Mouse (Mus musculus) CH12.LX (cell line): ENCODE measurements around the gene Cdh4. TPM values are rescaled to one million over a fixed set of nuclear protein-coding genes. Genes with fewer than 3 reads are reported as not detected.

Source experiments
- DNase-seq: peaks from one replicate; pipeline ENCODE4 v3.0.0-alpha.2; 2013; ENCODE audit errors: extremely low read depth
- H3K27ac ChIP-seq: 2 replicates; pipeline ENCODE4 v1.5.1; 2012; ENCODE audit warnings: low read depth, mild to moderate bottlenecking, control low read depth, moderate library complexity; ENCODE audit not compliant: insufficient read depth
- H3K27me3 ChIP-seq: replicated peaks from 2 replicates; pipeline ENCODE3; 2012; ENCODE audit warnings: inconsistent platforms
- H3K36me3 ChIP-seq, 2 experiments: replicated peaks in 1 of 2; 2 replicates each; pipeline versions ENCODE3 to v1.6.1; 2012; ENCODE audit warnings: inconsistent platforms in 1 of 2, low read length in 1 of 2, mild to moderate bottlenecking in 1 of 2, mixed read lengths in 1 of 2, moderate library complexity in 1 of 2; ENCODE audit not compliant: control insufficient read depth in 1 of 2, insufficient read depth in 1 of 2
- H3K4me1 ChIP-seq, 2 experiments: 2 replicates each; pipeline ENCODE4 v1.6.1; 2012; ENCODE audit warnings: inconsistent platforms in 1 of 2, moderate library complexity in 1 of 2; ENCODE audit not compliant: insufficient read depth in 2 of 2, control insufficient read depth in 1 of 2
- H3K4me2 ChIP-seq: 2 replicates; pipeline ENCODE4 v1.6.1; 2012; ENCODE audit warnings: low read depth, mild to moderate bottlenecking, control low read depth; ENCODE audit not compliant: poor library complexity, insufficient read depth, severe bottlenecking
- H3K4me3 ChIP-seq, 3 experiments: fragments of 150-350 bp in 1 of 3; sonication (generic) in 1 of 3; replicated peaks in 1 of 3; 2 replicates each; pipeline versions ENCODE3 to v1.5.1; 2011 to 2012; ENCODE audit warnings: low read depth in 2 of 3, low read length in 2 of 3, mild to moderate bottlenecking in 2 of 3, moderate library complexity in 2 of 3, control low read depth in 1 of 3, improper control_type of control experiment in 1 of 3, inconsistent platforms in 1 of 3, mixed read lengths in 1 of 3; ENCODE audit not compliant: poor library complexity in 1 of 3
- H3K79me2 ChIP-seq: replicated peaks from 2 replicates; pipeline ENCODE4 v1.6.1; 2012; ENCODE audit warnings: mild to moderate bottlenecking, moderate library complexity; ENCODE audit not compliant: control insufficient read depth, poor library complexity, insufficient read depth, severe bottlenecking; ENCODE audit errors: extremely low read depth
- H3K9ac ChIP-seq: 2 replicates; pipeline ENCODE4 v1.6.1; 2012; ENCODE audit warnings: low read depth, mild to moderate bottlenecking, control low read depth, moderate library complexity; ENCODE audit not compliant: insufficient read depth
- H3K9me3 ChIP-seq: replicated peaks from 2 replicates; pipeline ENCODE3; 2012; ENCODE audit warnings: low read length, inconsistent platforms, mixed read lengths
- BHLHE40 ChIP-seq: IDR thresholded peaks from 2 replicates; pipeline ENCODE4 v1.6.1; 2011; ENCODE audit warnings: mild to moderate bottlenecking, low read depth, low read length, improper control_type of control experiment
- CHD2 ChIP-seq: IDR thresholded peaks from 2 replicates; pipeline ENCODE4 v1.6.1; 2011; ENCODE audit warnings: low read length, improper control_type of control experiment
- CTCF ChIP-seq, 2 experiments: IDR thresholded peaks in 1 of 2; conservative IDR thresholded peaks in 1 of 2; 2 replicates each; pipeline ENCODE4 v1.5.1; 2011 to 2012; ENCODE audit warnings: low read depth in 2 of 2, low read length in 2 of 2, improper control_type of control experiment in 1 of 2, inconsistent platforms in 1 of 2, mild to moderate bottlenecking in 1 of 2, moderate library complexity in 1 of 2
- E2F4 ChIP-seq: IDR thresholded peaks from 2 replicates; pipeline ENCODE4 v1.6.1; 2011; ENCODE audit warnings: low read depth, low read length, improper control_type of control experiment; ENCODE audit not compliant: insufficient replicate concordance
- ELF1 ChIP-seq: IDR thresholded peaks from 2 replicates; pipeline ENCODE4 v1.6.1; 2014; ENCODE audit warnings: low read depth, mild to moderate bottlenecking, inconsistent platforms, low read length, improper control_type of control experiment
- EP300 ChIP-seq: IDR thresholded peaks from 2 replicates; pipeline ENCODE4 v1.6.1; 2011; ENCODE audit warnings: low read length, improper control_type of control experiment
- GABPA ChIP-seq: IDR thresholded peaks from 2 replicates; pipeline ENCODE4 v1.6.1; 2012; ENCODE audit warnings: low read depth, low read length, improper control_type of control experiment, inconsistent platforms; ENCODE audit not compliant: insufficient replicate concordance
- JUN ChIP-seq: IDR thresholded peaks from 2 replicates; pipeline ENCODE4 v1.6.1; 2011; ENCODE audit warnings: low read depth, mild to moderate bottlenecking, low read length, improper control_type of control experiment, moderate library complexity; ENCODE audit not compliant: insufficient read depth
- MAFK ChIP-seq: IDR thresholded peaks from 2 replicates; pipeline ENCODE4 v1.6.1; 2011; ENCODE audit warnings: low read length, improper control_type of control experiment; ENCODE audit not compliant: insufficient replicate concordance
- MAX ChIP-seq: IDR thresholded peaks from 2 replicates; pipeline ENCODE4 v1.6.1; 2011; ENCODE audit warnings: low read length, improper control_type of control experiment
- MYC ChIP-seq: IDR thresholded peaks from 2 replicates; pipeline ENCODE4 v1.6.1; 2011; ENCODE audit warnings: low read depth, mild to moderate bottlenecking, improper control_type of control experiment, low read length
- NRF1 ChIP-seq: IDR thresholded peaks from 2 replicates; pipeline ENCODE4 v1.6.1; 2014; ENCODE audit warnings: low read depth, mild to moderate bottlenecking, inconsistent platforms, low read length, improper control_type of control experiment, moderate library complexity
- PAX5 ChIP-seq: IDR thresholded peaks from 2 replicates; pipeline ENCODE4 v1.6.1; 2012; ENCODE audit warnings: low read length, inconsistent platforms, mixed read lengths
- RAD21 ChIP-seq: IDR thresholded peaks from 2 replicates; pipeline ENCODE4 v1.6.1; 2011; ENCODE audit warnings: low read depth, mild to moderate bottlenecking, low read length, improper control_type of control experiment, moderate library complexity
- SMC3 ChIP-seq: IDR thresholded peaks from 2 replicates; pipeline ENCODE4 v1.6.1; 2011; ENCODE audit warnings: low read depth, low read length, improper control_type of control experiment
- UBTF ChIP-seq: IDR thresholded peaks from 2 replicates; pipeline ENCODE4 v1.6.1; 2012; ENCODE audit warnings: low read depth, mild to moderate bottlenecking, inconsistent platforms, low read length, improper control_type of control experiment, moderate library complexity
- USF1 ChIP-seq: IDR thresholded peaks from 2 replicates; pipeline ENCODE4 v1.6.1; 2014; ENCODE audit warnings: low read depth, mild to moderate bottlenecking, inconsistent platforms, low read length, improper control_type of control experiment
- ZNF384 ChIP-seq: IDR thresholded peaks from 2 replicates; pipeline ENCODE4 v1.6.1; 2012; ENCODE audit warnings: low read depth, low read length, improper control_type of control experiment, inconsistent platforms
- dilution Hi-C: fragments of 300-500 bp; cut with MboI; formaldehyde crosslinking; loops from 2 replicates; pipeline ENCODE4 v1.14.3; 2020; ENCODE audit warnings: low sequenced_read_pairs; ENCODE audit not compliant: extremely low pct_unique_long_range_greater_than_20kb, extremely low pct_ligation_motif_present
- in situ Hi-C: fragments of 300-500 bp; cut with MboI; formaldehyde crosslinking; loops from 3 replicates; pipeline ENCODE4 v1.14.3; 2019; ENCODE audit warnings: low sequenced_read_pairs, low pct_ligation_motif_present, low pct_unique_long_range_greater_than_20kb, mixed read lengths
- polyA plus RNA-seq: library from polyadenylated mRNA; unstranded; fragments of >175 nt; gene quantifications from 2 replicates; pipeline ENCODE4 v1.2.1, GENCODE M21; 2012; ENCODE audit warnings: low read depth; ENCODE audit not compliant: insufficient read length
- total RNA-seq, 2 experiments: library from RNA; depleted of rRNA; stranded (reverse); fragments of 300-350 nt in 1 of 2; fragments of >200 nt in 1 of 2; gene quantifications; 2 replicates each; pipeline ENCODE4 v1.2.3; 2012 to 2014

Gene Cdh4
- total and polyA plus RNA-seq, 3 experiments: not detected

GRCm38 (mm10) chr2:179828968-179829367, 386.7 kb downstream of the Cdh4 start:
- no peak for DNase-seq
- Histone ChIP-seq H3K36me3 (no peaks in the 10 kb centered on the region), H3K9me3 (no peaks in the 10 kb centered on the region), H3K27me3 (peaks cover 90% of the 10 kb centered on the region), H3K4me1 (0 out of 4 replicates have a peak, but pooled peaks cover 0 to 2% of the 10 kb centered on the region in 2 experiments), H3K27ac (no peak overlapping the region), H3K4me2 (no peak overlapping the region), H3K9ac (no peak overlapping the region), H3K4me3 (no peak overlapping the region), H3K79me2 (no peaks in the 10 kb centered on the region)
- in situ Hi-C loops (loop anchor here (10.0 kb wide), 1 partner anchor 56 kb away; no protein-coding TSS in a partner anchor), dilution Hi-C loops (no loop called here)
- TF ChIP-seq JUN (no peak), GABPA (no peak), RAD21 (no peak), USF1 (no peak), PAX5 (no peak), CHD2 (no peak), E2F4 (no peak), ELF1 (no peak)

- Histone ChIP-seq H3K4me1 (0 out of 4 replicates have a peak, but pooled peaks cover 0 to 2% of the 10 kb centered on the region in 2 experiments), H3K79me2 (no peaks in the 10 kb centered on the region), H3K4me3 (no peak overlapping the region)
- in situ Hi-C loops: loop anchor here (10.0 kb wide), 1 partner anchor 55 kb away; no protein-coding TSS in a partner anchor
- dilution Hi-C loops: no loop called here
- TF ChIP-seq SMC3 (peak; percentile 74), MYC (no peak), MAX (no peak), UBTF (no peak), NRF1 (no peak), BHLHE40 (no peak), EP300 (no peak), GABPA (no peak), MAFK (no peak), RAD21 (peak; percentile 76), CTCF (conservative IDR thresholded peaks at IDR 0.05 in 1 of 2, IDR thresholded peaks at IDR 0.05 in 1 of 2; ENCODE audit: low read depth in 2 of 2, low read length in 2 of 2) (peak; percentile 60 to 80), PAX5 (no peak), ZNF384 (no peak)
- TF ChIP-seq, all 38 proteins: peak for 3
- DNase-seq: peak; percentile 44
- H3K27ac ChIP-seq: no peak overlapping the region
- no peak overlapping the region for H3K9ac ChIP-seq
- no peaks in the 10 kb centered on the region for H3K9me3 ChIP-seq
- H3K36me3 ChIP-seq: no peaks in the 10 kb centered on the region
- H3K27me3 ChIP-seq: peaks cover 91% of the 10 kb centered on the region
- H3K4me2 ChIP-seq: no peak overlapping the region
These were observed 387.7 kb downstream of the Cdh4 start for GRCm38 (mm10) chr2:179829972-179830371.
